Mouse (Mus musculus): ENCODE results near the gene Lrp1.

Lrp1 gene

GRCm38 (mm10) chr10:127616261-127616679 lies 4.7 kb downstream of the Lrp1 start:
- intact Hi-C loops (cut with DNase I), result no loop called here

GRCm38 (mm10) chr10:127615591-127615990 lies 5.4 kb downstream of the Lrp1 start:
- intact Hi-C loops (cut with DNase I), result no loop called here

- intact Hi-C loops (cut with DNase I), result no loop called here
Measured at GRCm38 (mm10) chr10:127615034-127615374, 5.9 kb downstream of the Lrp1 start.

GRCm38 (mm10) chr10:127614236-127615033 lies 6.5 kb downstream of the Lrp1 start:
- intact Hi-C loops (cut with DNase I), result no loop called here

- intact Hi-C loops (cut with DNase I), result no loop called here
Measured at GRCm38 (mm10) chr10:127612079-127612775, 8.7 kb downstream of the Lrp1 start.

- intact Hi-C loops (cut with DNase I), result no loop called here
Measured at GRCm38 (mm10) chr10:127610066-127610415, 10.9 kb downstream of the Lrp1 start.

- intact Hi-C loops (cut with DNase I), result no loop called here
Measured at GRCm38 (mm10) chr10:127609415-127610065, 11.4 kb downstream of the Lrp1 start.

- intact Hi-C loops (cut with DNase I), result no loop called here
Measured at GRCm38 (mm10) chr10:127607059-127607458, 13.9 kb downstream of the Lrp1 start.

GRCm38 (mm10) chr10:127605756-127606155 lies 15.2 kb downstream of the Lrp1 start:
- intact Hi-C loops (cut with DNase I), result no loop called here

- intact Hi-C loops (cut with DNase I), result no loop called here
Measured at GRCm38 (mm10) chr10:127605251-127605547, 15.7 kb downstream of the Lrp1 start.

GRCm38 (mm10) chr10:127604465-127605250 lies 16.3 kb downstream of the Lrp1 start:
- intact Hi-C loops (cut with DNase I), result no loop called here

GRCm38 (mm10) chr10:127603437-127604371 lies 17.2 kb downstream of the Lrp1 start:
- intact Hi-C loops (cut with DNase I), result no loop called here

GRCm38 (mm10) chr10:127602194-127602593 lies 18.8 kb downstream of the Lrp1 start:
- intact Hi-C loops (cut with DNase I), result no loop called here

GRCm38 (mm10) chr10:127599779-127600541 lies 21.0 kb downstream of the Lrp1 start:
- intact Hi-C loops (cut with DNase I), result no loop called here

- intact Hi-C loops (cut with DNase I), result no loop called here
Measured at GRCm38 (mm10) chr10:127599252-127599651, 21.7 kb downstream of the Lrp1 start.

- intact Hi-C loops (cut with DNase I), result no loop called here
Measured at GRCm38 (mm10) chr10:127598607-127599006, 22.3 kb downstream of the Lrp1 start.

- intact Hi-C loops (cut with DNase I), result no loop called here
Measured at GRCm38 (mm10) chr10:127597311-127597901, 23.5 kb downstream of the Lrp1 start.

- intact Hi-C loops (cut with DNase I), result no loop called here
Measured at GRCm38 (mm10) chr10:127596321-127596941, 24.5 kb downstream of the Lrp1 start.

Measured in adrenal gland (tissue).